Mouse (Mus musculus) stomach, postnatal 0 days (tissue): ENCODE measurements at regions not wholly inside any gene's neighbourhood (a gene's known extent, or its start where the extent isn't known, plus 50 kb on each side); places are given as distances from the start of the nearest gene placed in this dataset.

ENCODE experiments used
- CTCF ChIP-seq: IDR thresholded peaks from 2 replicates; pipeline ENCODE4 v1.5.1; 2016; ENCODE audit warnings: antibody characterized with exemption, low read depth, mild to moderate bottlenecking, moderate library complexity
- EP300 ChIP-seq: optimal IDR thresholded peaks from 2 replicates; pipeline ENCODE3; 2016; ENCODE audit warnings: antibody characterized with exemption

DNA sequence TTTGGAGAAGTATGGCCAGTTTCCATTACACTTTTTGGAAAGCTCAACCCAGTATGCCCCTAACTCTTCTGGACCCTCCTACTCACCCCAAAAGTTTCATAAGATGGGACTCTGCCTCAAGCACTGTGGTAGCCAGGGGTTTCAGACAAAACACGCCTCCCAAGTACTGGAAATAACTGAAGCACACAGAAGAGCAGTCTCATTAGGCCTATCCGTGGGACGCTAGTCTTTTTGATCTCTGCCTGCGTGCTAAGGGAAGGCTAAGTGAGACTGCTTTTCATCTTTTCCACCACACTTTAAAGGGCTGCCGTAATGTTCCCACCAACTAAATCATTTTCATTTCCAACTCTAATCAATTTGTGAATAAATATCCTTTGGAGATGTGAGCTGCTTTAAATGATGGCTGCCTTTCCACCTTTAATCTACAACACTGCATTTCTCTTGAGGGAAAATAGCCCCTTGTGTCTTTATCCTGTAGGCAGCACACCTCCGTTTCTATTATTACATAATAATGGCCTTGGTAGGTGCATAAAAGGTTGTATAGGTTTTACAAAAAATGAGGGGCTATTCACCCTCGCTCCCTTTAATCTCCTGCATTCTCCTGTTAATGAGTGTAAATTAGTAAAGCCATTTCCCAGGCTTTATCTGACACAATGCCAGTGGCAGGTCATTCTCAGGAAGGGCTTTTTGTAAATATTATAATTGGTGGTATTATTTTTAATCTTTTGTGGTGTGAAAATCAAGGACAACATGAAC lies 65.5 kb upstream of the Cldn18 start:
- TF ChIP-seq CTCF = no peak
- TF ChIP-seq EP300 = no peak
